ENCODE assay signal across 8 mouse cellular contexts in the genomic region with DNA sequence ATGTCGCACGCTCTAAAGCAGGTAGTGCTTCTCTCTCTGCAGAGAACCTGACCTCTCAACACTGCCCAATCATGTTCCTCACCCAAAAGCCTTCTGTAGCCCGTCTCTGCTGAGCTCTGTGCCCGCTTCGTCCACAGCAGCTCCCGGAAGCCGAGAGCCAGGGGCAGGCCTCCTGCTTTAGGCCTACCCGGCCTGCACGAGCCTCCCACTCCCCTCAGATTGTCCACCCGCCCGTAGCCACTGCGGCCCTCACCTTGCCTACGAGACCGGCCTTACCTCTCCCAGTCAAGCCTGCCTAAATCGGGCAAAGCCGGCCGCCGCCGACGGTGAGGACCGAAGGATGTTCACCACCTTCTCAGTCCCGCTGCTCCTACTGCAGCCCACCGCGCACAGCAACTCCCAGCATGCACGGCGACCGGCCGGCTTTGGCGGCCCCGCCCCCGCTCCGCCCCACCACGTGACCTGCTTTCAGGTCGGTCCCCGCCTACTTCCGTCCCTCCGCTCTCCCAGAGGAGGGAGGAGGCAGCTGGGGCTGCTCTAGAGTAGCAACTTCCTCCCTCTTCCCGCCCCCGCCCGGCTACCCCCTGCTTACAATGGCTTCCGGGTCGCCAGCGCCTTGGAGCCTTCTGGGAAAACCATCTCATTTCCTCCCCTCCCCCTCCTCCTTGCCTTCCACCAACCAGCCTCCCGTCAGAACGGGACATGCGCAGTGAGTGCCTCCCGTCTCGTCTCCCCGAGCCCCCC. TPM values are rescaled to one million over a fixed set of nuclear protein-coding genes. Genes with fewer than 3 reads are reported as not detected.
A peak's percentile ranks its signal among the peaks of the same experiment; 100 is the strongest.
DNase-seq lines count a peak whose midpoint lies in the region; ATAC-seq lines count a peak whose summit lies in the region.

A gene (plus strand): TSS at position 668 of the 744 bp plus-strand sequence.

- no peaks in the 10 kb centered on the region for H3K36me3 ChIP-seq in hindbrain, embryonic 12.5 days

- H3K4me2 ChIP-seq in hindbrain, embryonic 12.5 days (replicated peaks) = peak within 1 kb of the TSS; percentile 81

- peak within 1 kb of the TSS; percentile 88 for H3K4me3 ChIP-seq in hindbrain, embryonic 12.5 days

- DNase-seq in NIH3T3 (ENCODE audit: low read depth) = peak; percentile 99
- DNase-seq in cerebellum, postnatal 10 days = peak; percentile 100
- DNase-seq in frontal cortex, postnatal 10 days (ENCODE audit: low spot score in 2 of 2) = peak; percentile 98 to 100
- DNase-seq in layer of hippocampus, postnatal 14 days (ENCODE audit: low spot score in 2 of 2) = peak; percentile 95 to 99
- peak; percentile 99 for DNase-seq in lung, postnatal 14 days
- peak; percentile 97 for DNase-seq in retina, adult 2 months (ENCODE audit: low read depth, low spot score)
- peak; percentile 99 to 100 for DNase-seq in thymus, postnatal 36 days

- ATAC-seq in hindbrain, embryonic 12.5 days (ENCODE audit: low FRiP score) = peak; percentile 99

- under 1% methylated on average over 47 of the region's 49 CpGs for WGBS in hindbrain, embryonic 12.5 days

- H3K27ac ChIP-seq in hindbrain, embryonic 12.5 days = peak within 1 kb of the TSS; percentile 96

- no peaks in the 10 kb centered on the region for H3K9me3 ChIP-seq in hindbrain, embryonic 12.5 days (replicated peaks)

- peaks cover 9% of the 10 kb centered on the region for H3K4me1 ChIP-seq in hindbrain, embryonic 12.5 days

- H3K27me3 ChIP-seq in hindbrain, embryonic 12.5 days = no peaks in the 10 kb centered on the region

- peak within 1 kb of the TSS; percentile 90 for H3K9ac ChIP-seq in hindbrain, embryonic 12.5 days

RNA-seq across cellular contexts. Expression of the gene that starts here (rescaled TPM):
- polyA plus RNA-seq in hindbrain, embryonic 12.5 days (2016; fragmentation: Nextera tagmentation; extraction: Ambion mirVana) = 37.4 and 49.1 TPM in 2 replicates
- total RNA-seq in layer of hippocampus, postnatal 14 days (2021) = 100 to 1,000 TPM in 1 of 2 experiments, 10 to 100 TPM in 1; 99.6 to 114 TPM

Comparison
In these comparisons a context has a peak if more than half of its experiments do, and no peak if none do; other contexts are left out.
1. Peak in every context shown above with its lines: DNase-seq, ATAC-seq, H3K4me3 ChIP-seq and H3K27ac ChIP-seq.